Mouse (Mus musculus) frontal cortex, postnatal 14 days (tissue): ENCODE results near the gene Cdh3.

Experiments
- DNase-seq, 2 experiments: peaks; one replicate each; pipeline ENCODE4 v3.0.0; 2022; ENCODE audit warnings: low spot score in 2 of 2

The Cdh3 gene

DNA sequence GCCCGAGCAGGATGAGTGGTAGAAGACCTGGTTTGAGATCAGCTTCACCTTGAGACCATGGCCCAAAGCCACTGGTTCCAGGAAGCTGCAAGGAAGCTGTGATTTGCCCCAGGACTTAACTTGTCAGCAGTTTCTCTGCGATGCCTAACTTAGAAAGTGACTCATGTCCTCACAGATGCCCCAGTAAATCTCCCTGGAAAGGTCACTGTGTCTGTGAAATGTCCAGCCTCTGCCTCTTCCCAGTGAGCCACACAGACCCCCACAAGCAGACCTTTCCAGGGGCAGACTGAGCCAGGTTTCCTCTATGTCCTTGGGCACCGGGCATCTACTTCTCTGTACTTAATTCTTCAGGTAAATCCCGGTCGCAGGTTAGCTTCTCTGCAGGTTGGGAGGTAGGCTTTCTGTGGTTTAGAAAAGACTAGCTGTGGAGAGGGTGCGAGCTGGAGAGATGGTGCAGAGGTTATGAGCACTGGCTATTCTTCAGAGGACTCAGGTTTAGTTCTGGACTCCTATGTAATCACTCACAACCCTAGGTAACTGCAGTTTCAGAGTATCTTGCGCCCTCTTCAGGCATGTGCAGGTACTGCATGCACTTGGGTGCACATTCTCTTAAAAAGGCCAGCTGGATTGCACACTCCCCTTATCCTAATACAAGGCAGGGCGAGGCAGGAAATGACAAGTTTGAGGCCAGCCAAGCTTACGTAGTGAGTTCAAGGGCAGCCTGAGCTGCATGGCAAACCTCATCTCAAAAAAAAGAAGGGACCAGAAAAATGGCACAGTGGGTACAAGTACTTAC is 16.7 kb downstream of the Cdh3 start:
- no peak for DNase-seq

- DNase-seq: no peak
Observed at GRCm38 (mm10) chr8:106528596-106529249, 18.0 kb downstream of the Cdh3 start.

DNA sequence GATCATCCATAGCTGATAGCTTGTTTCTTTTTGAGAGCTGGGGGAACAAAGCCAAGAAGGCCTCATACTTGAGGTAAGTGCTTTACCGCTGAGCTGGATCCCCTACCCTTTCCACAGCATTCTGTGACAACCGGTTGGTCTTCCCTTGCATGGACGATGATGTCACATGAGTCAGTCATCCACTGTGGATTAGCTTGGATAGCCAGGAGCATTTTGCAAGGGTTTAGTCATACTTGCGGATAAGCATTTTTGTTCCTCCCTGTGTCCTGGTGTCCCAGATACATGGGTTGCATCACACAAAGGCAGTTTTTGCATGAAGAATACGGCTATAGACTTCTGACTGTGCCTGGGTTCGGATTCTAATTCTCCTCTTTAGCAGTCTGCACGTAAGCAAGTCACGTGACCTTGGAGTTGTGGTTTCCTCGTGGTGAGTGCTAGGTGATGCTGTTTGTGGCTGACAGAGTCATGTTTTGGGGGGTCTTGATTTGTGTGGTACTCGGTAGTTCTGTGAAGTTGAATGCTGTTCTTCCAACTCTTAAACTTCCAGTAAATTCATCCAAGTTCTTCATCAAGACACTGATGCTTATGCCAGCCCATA is 19.3 kb downstream of the Cdh3 start:
- no peak for DNase-seq

DNA sequence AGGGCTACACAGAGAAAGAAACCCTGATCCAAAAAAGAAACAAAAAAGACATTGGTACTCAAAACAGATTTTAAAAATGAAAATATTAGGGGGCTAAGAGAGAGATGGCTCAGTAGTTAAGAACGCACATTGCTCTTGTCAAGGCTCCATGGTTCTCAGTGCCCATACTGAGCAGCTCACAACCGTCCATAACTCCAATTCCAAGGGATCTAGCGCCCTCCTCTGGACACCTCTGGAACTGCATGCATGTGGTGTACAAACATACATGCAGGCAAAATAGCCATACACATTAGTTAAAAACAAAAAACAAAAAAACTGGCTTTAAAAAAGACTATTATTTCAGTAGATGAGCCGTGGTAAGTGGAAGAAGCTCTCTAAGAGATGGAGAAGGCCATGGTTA is 19.9 kb downstream of the Cdh3 start:
- DNase-seq: no peak

- no peak for DNase-seq
Observed at GRCm38 (mm10) chr8:106533709-106534108, 23.0 kb downstream of the Cdh3 start.

DNA sequence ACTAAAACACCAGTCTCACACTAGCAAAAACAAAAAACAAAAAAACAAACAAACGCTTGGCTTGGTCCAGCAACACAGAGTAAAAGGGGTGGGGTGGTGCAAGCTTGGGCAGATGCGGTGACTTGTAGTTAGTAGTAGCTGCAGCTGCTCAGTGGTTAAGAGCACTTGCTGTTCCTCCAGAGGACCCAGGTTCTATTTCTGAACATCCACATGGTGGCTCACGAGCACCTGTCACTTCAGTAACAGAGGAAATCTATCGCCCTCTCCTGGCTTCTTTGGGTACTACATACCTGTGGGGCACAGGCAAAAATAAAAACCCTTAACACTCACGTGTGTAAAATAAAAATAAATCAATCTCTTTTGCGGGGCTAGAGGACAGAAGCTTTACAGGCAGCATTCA is 23.8 kb downstream of the Cdh3 start:
- DNase-seq: peak; percentile 6 to 17

DNA sequence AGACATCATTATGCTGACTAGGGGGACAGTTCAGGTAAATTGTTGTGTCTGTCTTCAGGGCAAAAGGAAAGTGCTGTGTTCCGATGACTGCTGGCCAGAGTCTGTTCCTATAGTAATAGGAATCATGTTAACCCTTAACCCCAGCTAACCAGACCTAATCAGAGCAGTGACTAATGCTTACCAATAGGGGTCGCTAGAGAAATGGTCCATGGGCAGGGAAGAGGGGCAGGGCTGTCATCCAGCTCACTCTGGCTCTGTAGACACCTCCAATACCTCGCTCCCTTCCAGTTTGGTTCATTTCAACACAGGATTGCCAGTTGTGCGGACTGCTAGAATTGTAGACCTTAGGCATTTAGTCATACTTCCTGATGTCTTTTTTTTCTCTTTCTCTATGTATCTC is 24.8 kb downstream of the Cdh3 start:
- no peak for DNase-seq

DNA sequence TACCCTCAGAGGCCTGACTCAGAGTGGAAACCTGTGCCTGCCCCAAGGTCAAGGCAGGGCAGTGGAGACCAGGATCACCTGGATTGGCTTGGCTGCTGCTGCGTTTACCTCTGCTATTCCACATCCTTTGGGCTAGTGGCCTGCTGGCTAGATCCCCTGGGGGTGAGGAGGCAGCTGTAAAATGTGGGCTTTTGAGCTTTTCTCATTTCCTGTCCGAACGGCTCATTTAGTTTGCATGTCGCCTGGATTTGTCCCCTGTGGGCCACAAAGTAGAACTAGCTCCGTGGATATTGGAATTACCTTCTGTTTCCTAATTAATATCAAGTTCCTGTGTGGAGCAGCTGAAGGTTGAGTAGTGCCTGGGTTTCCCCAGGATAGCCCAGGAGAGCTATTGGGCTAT is 28.5 kb downstream of the Cdh3 start:
- DNase-seq: no peak

GRCm38 (mm10) chr8:106541002-106541401 is 30.3 kb downstream of the Cdh3 start:
- no peak for DNase-seq

- DNase-seq: no peak
Observed at GRCm38 (mm10) chr8:106543043-106543442, 32.4 kb downstream of the Cdh3 start.

DNA sequence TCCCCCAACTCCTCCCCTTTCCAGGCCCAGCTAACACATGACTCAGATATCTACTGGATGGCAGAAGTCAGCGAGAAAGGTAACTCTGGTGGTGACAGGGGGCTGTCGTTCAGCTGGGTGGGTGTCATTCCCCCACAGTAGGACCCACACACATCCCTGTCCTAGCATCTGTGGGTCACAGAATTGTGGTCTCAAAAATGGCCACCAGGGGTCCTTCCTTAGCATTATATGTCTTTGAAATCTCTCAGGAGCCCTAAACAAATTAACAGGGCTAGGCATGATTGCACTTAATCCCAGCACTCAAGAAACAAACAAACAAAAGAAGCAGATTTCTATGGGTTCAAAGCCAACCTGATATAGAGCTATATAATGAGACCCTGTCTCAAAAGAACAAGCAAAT is 34.5 kb downstream of the Cdh3 start:
- DNase-seq: no peak

GRCm38 (mm10) chr8:106546746-106547145 is 36.1 kb downstream of the Cdh3 start:
- DNase-seq: no peak

DNA sequence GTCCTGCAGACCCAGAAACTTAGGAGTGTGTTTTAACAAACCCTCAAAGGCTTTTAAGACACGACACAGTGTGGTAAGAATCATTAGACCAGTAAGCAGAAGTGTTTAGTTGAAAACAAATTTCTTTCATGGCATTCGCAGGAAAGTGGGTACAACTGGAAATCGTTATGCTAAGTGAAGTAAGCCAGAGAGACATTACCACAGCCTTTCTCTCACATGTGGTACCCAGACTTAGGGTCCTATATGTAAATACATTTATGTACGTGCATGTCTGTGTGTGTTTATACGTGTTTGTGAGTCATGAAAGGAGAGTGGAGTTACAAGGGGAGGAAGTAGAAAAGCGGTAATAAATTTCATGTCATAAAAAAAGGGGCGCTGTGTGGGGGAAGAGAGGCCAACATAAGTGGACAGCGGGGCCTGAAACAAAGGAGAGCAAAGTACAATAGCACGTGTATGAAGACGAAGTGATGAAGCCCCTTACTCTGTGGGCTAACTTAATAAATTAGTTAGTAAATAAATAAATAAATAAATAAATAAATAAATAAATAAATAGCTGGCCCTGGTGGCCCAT is 37.8 kb downstream of the Cdh3 start:
- no peak for DNase-seq

- DNase-seq: no peak
Observed at GRCm38 (mm10) chr8:106550906-106551305, 40.2 kb downstream of the Cdh3 start.

DNA sequence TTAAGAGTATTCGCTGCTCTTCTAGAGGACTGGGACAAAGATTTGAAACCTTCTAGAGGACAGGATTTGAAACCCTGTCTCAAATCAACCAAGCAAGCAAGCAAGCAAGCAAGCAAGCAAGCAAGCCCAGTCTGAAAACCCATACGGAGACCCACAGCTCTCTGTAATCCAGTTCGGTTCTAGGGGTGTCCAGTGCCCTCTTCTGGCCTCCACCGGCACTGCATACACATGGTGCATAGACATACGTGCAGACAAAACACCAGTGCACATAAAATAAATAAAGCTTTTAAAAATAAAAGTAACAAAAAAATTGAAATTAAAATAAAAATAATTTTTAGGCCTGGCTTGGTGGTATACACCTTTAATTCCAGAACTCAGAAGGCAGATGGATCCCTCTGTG is 43.3 kb downstream of the Cdh3 start:
- DNase-seq: no peak

GRCm38 (mm10) chr8:106556068-106556645 is 45.5 kb downstream of the Cdh3 start:
- DNase-seq: no peak

DNA sequence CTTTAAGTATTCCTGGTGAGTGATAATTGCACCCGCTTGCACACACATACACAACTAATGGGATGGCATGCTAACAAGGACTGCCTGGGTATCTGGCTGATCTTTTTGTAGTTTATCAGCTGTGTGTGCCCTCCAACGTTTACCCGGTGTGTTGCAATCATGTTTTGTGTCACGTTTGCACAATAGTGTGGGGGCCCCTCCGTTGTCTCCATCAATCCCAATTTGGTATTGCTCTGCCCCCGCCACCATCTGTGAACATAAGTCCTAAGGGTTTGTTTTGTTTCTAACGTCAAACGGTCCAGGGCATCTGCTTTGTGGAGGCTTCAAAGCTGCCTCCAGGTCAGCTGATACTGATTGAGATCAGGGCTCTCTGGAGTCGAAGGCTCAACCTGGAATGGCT is 49.2 kb downstream of the Cdh3 start:
- no peak for DNase-seq

DNA sequence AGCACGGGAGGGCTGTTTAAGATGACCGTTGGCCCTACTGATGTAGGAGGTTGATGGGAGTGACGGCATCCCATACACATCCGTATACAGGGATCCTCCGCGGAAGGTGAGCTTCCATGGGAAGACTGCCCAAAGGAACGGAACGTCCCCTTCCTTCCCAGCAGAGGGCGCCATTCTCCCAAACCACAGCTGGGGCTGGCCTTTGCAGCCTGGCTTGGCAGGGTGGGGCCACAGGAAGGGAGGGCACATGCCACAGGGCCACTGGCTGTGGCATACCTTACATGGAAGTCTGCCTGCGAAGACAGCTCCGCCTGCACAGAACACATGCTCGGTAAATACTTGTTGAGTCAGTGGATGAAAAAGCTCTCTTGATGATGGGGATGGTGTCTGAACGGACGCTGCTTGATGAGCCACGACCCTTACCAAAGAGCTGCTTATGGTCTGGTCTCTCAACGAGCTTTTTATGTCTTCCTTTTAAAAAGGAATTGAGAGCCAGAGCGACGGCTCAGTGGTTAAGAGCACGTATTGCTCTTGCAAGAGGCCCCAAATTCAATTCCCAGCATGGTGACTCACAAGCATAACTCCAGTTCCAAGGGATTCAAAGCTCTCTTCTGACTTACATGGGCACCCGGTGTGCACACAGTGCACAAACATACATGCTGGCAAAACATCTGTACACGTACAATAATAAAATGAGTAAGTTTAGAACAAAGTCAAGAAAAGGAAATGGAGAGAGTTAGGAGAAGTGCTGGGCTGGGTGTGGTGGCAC is 50.6 kb downstream of the Cdh3 start:
- DNase-seq: peak in 1 of 2 experiments; percentile 8

- DNase-seq: no peak
Observed at GRCm38 (mm10) chr8:106563691-106564182, 53.0 kb downstream of the Cdh3 start.

DNA sequence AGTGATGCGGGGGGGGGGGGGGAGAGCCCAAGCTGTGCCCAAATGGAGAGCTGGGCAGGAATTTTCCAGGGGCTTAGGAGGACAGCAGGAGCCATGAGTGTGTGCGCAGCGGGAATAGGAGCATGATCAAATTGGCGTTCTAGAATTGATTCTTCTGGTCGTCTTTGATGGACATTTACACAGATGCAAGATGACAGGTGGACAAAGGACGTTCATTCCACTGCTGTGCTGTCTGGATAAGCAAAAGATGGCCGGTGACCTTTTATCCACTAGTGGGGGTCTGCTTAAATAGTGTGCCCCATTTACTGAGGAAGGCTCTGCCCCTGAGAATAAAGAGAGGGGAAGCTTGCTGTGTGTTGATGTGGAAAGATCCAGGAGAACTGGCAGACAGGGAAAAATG is 58.3 kb downstream of the Cdh3 start:
- DNase-seq: no peak

GRCm38 (mm10) chr8:106570386-106570785 is 59.7 kb downstream of the Cdh3 start:
- DNase-seq: no peak
